ENCODE assay signal across 10 mouse cellular contexts in genomic region chr7:123371501-123371900, GRCm38 (mm10). TPM values are rescaled to one million over a fixed set of nuclear protein-coding genes. Genes with fewer than 3 reads are reported as not detected.
DNase-seq lines count a peak whose midpoint lies in the region; ATAC-seq and TF ChIP-seq lines count a peak whose summit lies in the region.
"Had no signal": no experiment of that assay in that cellular context is flagged by ENCODE, and none has a peak within 500 bp of the region (broad histone marks: within the 10 kb centered on the region; RNA-seq: fewer than 3 reads in every experiment).

No protein-coding gene starts in this region.

- H3K4me1 ChIP-seq in heart, postnatal 0 days (ENCODE audit: control insufficient read depth, insufficient read depth) = peaks cover 18% of the 10 kb centered on the region
- peaks cover 33% of the 10 kb centered on the region for H3K4me1 ChIP-seq in liver, embryonic 16.5 days (ENCODE audit: control insufficient read depth, low read depth, low read length)

- no peaks in the 10 kb centered on the region for H3K9me3 ChIP-seq in heart, postnatal 0 days (replicated peaks; ENCODE audit: control insufficient read depth, low read length)
- H3K9me3 ChIP-seq in liver, embryonic 16.5 days (replicated peaks; ENCODE audit: control insufficient read depth, low read length) = no peaks in the 10 kb centered on the region
- H3K9me3 ChIP-seq: heart, embryonic 10.5 days had no signal

- no peaks in the 10 kb centered on the region for H3K27me3 ChIP-seq in heart, postnatal 0 days (ENCODE audit: control insufficient read depth, insufficient read depth, low read length)
- H3K27me3 ChIP-seq in liver, embryonic 16.5 days (ENCODE audit: control insufficient read depth, insufficient read depth, low read depth, low read length) = no peaks in the 10 kb centered on the region

- H3K27ac ChIP-seq in heart, postnatal 0 days (ENCODE audit: low read depth) = no peak overlapping the region
- H3K27ac ChIP-seq in liver, embryonic 16.5 days (ENCODE audit: low read length) = 0 out of 2 replicates have a peak overlapping the region, but pooled peaks have one; percentile 27

- DNase-seq in heart, postnatal 0 days (ENCODE audit: low spot score) = peak; percentile 27
- DNase-seq in heart, adult 9 months (ENCODE audit: low spot score in 2 of 2) = no peak
- peak; percentile 63 for DNase-seq in B cell, adult 2 months
- peak; percentile 75 for DNase-seq in adrenal gland, postnatal 14 days
- no peak for DNase-seq in urinary bladder, postnatal 25 days (ENCODE audit: low spot score)
- no peak for DNase-seq in frontal cortex, postnatal 25 days (ENCODE audit: low spot score in 2 of 2)
- DNase-seq in layer of hippocampus, postnatal 14 days (ENCODE audit: low spot score in 2 of 2) = no peak
- DNase-seq: spleen, adult 18-20 months had no signal

- WGBS in heart, postnatal 0 days = 67% methylated on average over 3 of the region's 3 CpGs
- WGBS in liver, embryonic 16.5 days (ENCODE audit: insufficient replicate concordance) = 57% methylated on average over 3 of the region's 3 CpGs

- H3K9ac ChIP-seq in heart, postnatal 0 days (replicated peaks; ENCODE audit: low read depth, low read length) = no peak overlapping the region
- H3K9ac ChIP-seq in liver, embryonic 16.5 days (ENCODE audit: low read depth, low read length) = no peak overlapping the region

- no peaks in the 10 kb centered on the region for H3K36me3 ChIP-seq in heart, postnatal 0 days (replicated peaks; ENCODE audit: control insufficient read depth, insufficient read depth, low read length)
- no peaks in the 10 kb centered on the region for H3K36me3 ChIP-seq in liver, embryonic 16.5 days (ENCODE audit: control insufficient read depth, insufficient read depth)
- H3K36me3 ChIP-seq: heart, embryonic 10.5 days had no signal

- no peak overlapping the region for H3K4me3 ChIP-seq in heart, postnatal 0 days (ENCODE audit: low read depth, low read length)
- H3K4me3 ChIP-seq in liver, embryonic 16.5 days (ENCODE audit: low read depth, low read length) = no peak overlapping the region

- no peak overlapping the region for H3K4me2 ChIP-seq in heart, postnatal 0 days (ENCODE audit: low read depth, low read length)
- no peak overlapping the region for H3K4me2 ChIP-seq in liver, embryonic 16.5 days (ENCODE audit: low read depth, low read length)

- no peak for TF ChIP-seq CTCF in heart, postnatal 0 days (IDR thresholded peaks at IDR 0.05; ENCODE audit: low read depth)

- no peak for ATAC-seq in heart, postnatal 0 days (ENCODE audit: insufficient read depth, low read depth)
- no peak for ATAC-seq in liver, embryonic 16.5 days (ENCODE audit: low read depth)

- TF ChIP-seq EP300 in heart, postnatal 0 days (IDR thresholded peaks at IDR 0.05; ENCODE audit: low read depth) = no peak

RNA-seq across cellular contexts. Expression of gene Arhgap17, which starts 1.8 kb away (rescaled TPM):
- 8.9 and 11.4 TPM in 2 replicates for total RNA-seq in heart, postnatal 0 days (2014; rRNA removed; ENCODE audit: low replicate concordance)
- polyA plus RNA-seq in heart, postnatal 0 days (2015; fragmentation: Nextera tagmentation; extraction: Ambion mirVana) = 6.4 and 7.1 TPM in 2 replicates
- total RNA-seq in adrenal gland, postnatal 14 days (2021) = 43.7 and 47.7 TPM in 2 replicates
- polyA plus RNA-seq in liver, embryonic 16.5 days (2015; fragmentation: Nextera tagmentation; extraction: Ambion mirVana) = 8.8 and 10.1 TPM in 2 replicates
- total RNA-seq in layer of hippocampus, postnatal 14 days (2021) = 10 to 100 TPM; 20.0 to 22.6 TPM

RNA-seq across cellular contexts. Expression of gene Lcmt1, which starts 1.9 kb away (rescaled TPM):
- 12.4 and 14.7 TPM in 2 replicates for total RNA-seq in heart, postnatal 0 days (2014; rRNA removed; ENCODE audit: low replicate concordance)
- polyA plus RNA-seq in heart, postnatal 0 days (2015; fragmentation: Nextera tagmentation; extraction: Ambion mirVana) = 36.2 and 38.6 TPM in 2 replicates
- total RNA-seq in adrenal gland, postnatal 14 days (2021) = 23.2 and 26.2 TPM in 2 replicates
- polyA plus RNA-seq in liver, embryonic 16.5 days (2015; fragmentation: Nextera tagmentation; extraction: Ambion mirVana) = 18.4 and 19.8 TPM in 2 replicates
- total RNA-seq in layer of hippocampus, postnatal 14 days (2021) = 10 to 100 TPM; 85.1 to 87.4 TPM

Comparison
In these comparisons a context has a peak if more than half of its experiments do, and no peak if none do; other contexts are left out.
1. DNase-seq: peak in heart, postnatal 0 days (single experiment), B cell, adult 2 months (2 of 2) and adrenal gland, postnatal 14 days (single experiment); none in heart, adult 9 months (0 of 2), urinary bladder, postnatal 25 days (single experiment), frontal cortex, postnatal 25 days (0 of 2) and layer of hippocampus, postnatal 14 days (0 of 2).